Mouse (Mus musculus) forebrain, embryonic 13.5 days (tissue): ENCODE data around the gene Gm45261. TPM values are rescaled to one million over a fixed set of nuclear protein-coding genes. Genes with fewer than 3 reads are reported as not detected.

Source experiments
- ATAC-seq: fragments of 200-750 bp; cut with Nextera tagmentation; 2 replicates; pipeline ENCODE4 v1.8.0; 2017
- H3K27ac ChIP-seq: fragments of 300-500 bp; sonication (generic); 2 replicates; pipeline ENCODE4 v1.5.1; 2015; ENCODE audit warnings: inconsistent platforms, mild to moderate bottlenecking, moderate library complexity
- H3K27me3 ChIP-seq: fragments of 300-500 bp; sonication (generic); 2 replicates; pipeline ENCODE4 v1.6.1; 2015; ENCODE audit warnings: mild to moderate bottlenecking, inconsistent platforms
- H3K36me3 ChIP-seq: fragments of 300-500 bp; sonication (generic); 2 replicates; pipeline ENCODE4 v1.6.1; 2015; ENCODE audit warnings: mild to moderate bottlenecking, inconsistent platforms; ENCODE audit not compliant: poor library complexity, severe bottlenecking
- H3K4me1 ChIP-seq: fragments of 300-500 bp; sonication (generic); 2 replicates; pipeline ENCODE4 v1.6.1; 2015; ENCODE audit warnings: inconsistent platforms
- H3K4me2 ChIP-seq: fragments of 300-500 bp; sonication (generic); 2 replicates; pipeline ENCODE4 v1.6.1; 2015; ENCODE audit warnings: inconsistent platforms, mild to moderate bottlenecking, moderate library complexity
- H3K4me3 ChIP-seq: fragments of 300-500 bp; sonication (generic); 2 replicates; pipeline ENCODE4 v1.5.1; 2015; ENCODE audit warnings: mild to moderate bottlenecking, inconsistent platforms
- H3K9ac ChIP-seq: fragments of 300-500 bp; sonication (generic); 2 replicates; pipeline ENCODE4 v1.6.1; 2015; ENCODE audit warnings: mild to moderate bottlenecking, inconsistent platforms
- H3K9me3 ChIP-seq: fragments of 300-500 bp; sonication (generic); replicated peaks from 2 replicates; pipeline ENCODE4 v1.6.1; 2016; ENCODE audit warnings: inconsistent platforms
- WGBS: fragments of 180-500 bp; shearing (Covaris S2); methylation state at CpG from one replicate; pipeline ENCODE4 v1.1.7; 2015; 5-methylcytosine and 5-hydroxymethylcytosine counted together
- polyA plus RNA-seq: library from polyadenylated mRNA; unstranded; fragments of >200 nt; fragmentation: Nextera tagmentation; extraction: Ambion mirVana; gene quantifications from 2 replicates; pipeline ENCODE4 v1.2.1, GENCODE M21; 2015

The Gm45261 gene
- polyA plus RNA-seq, 1 experiment from 2014 or later: not detected

DNA sequence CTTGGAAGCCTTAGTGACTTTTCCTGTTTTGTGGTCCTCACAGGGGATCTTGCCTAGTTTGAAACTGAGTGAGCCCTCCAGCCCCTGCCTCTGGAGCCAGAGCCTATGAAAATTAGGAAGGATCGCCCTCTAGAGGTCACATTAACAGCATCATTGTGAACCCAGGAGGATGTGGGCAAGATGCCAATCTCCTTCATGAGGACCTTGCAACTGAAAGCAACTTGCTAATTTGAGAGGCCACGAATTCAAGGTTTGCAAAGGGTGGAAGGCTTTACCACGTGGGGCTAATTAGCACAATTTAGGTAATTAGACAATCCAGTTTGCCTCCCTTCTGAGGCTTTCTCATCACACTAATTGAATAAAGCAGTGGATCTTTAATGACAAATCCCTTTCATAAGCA, 52.7 kb downstream of the Gm45261 start:
- WGBS: under 1% methylated on average over 3 of the region's 3 CpGs
- H3K9ac ChIP-seq: no peak overlapping the region
- ATAC-seq: peak; percentile 95

GRCm38 (mm10) chr1:80404196-80404595, 57.1 kb downstream of the Gm45261 start:
- ATAC-seq: no peak
- Histone ChIP-seq H3K27ac (no peak overlapping the region), H3K4me1 (0 out of 2 replicates have a peak, but pooled peaks cover 4% of the 10 kb centered on the region), H3K4me3 (no peak overlapping the region), H3K27me3 (peaks cover 20% of the 10 kb centered on the region), H3K36me3 (no peaks in the 10 kb centered on the region), H3K9me3 (no peaks in the 10 kb centered on the region; the same call in 1 of the 2 replicates), H3K4me2 (no peak overlapping the region), H3K9ac (no peak overlapping the region)
- 82% methylated on average over 3 of the region's 3 CpGs for WGBS

More for the DNA sequence above, 52.7 kb downstream of the Gm45261 start:
- Histone ChIP-seq H3K27me3 (peaks cover 46% of the 10 kb centered on the region), H3K36me3 (no peaks in the 10 kb centered on the region), H3K4me3 (no peak overlapping the region), H3K9me3 (no peaks in the 10 kb centered on the region; the same call in 1 of the 2 replicates), H3K27ac (no peak overlapping the region), H3K4me1 (0 out of 2 replicates have a peak, but pooled peaks cover 4% of the 10 kb centered on the region), H3K4me2 (no peak overlapping the region)

DNA sequence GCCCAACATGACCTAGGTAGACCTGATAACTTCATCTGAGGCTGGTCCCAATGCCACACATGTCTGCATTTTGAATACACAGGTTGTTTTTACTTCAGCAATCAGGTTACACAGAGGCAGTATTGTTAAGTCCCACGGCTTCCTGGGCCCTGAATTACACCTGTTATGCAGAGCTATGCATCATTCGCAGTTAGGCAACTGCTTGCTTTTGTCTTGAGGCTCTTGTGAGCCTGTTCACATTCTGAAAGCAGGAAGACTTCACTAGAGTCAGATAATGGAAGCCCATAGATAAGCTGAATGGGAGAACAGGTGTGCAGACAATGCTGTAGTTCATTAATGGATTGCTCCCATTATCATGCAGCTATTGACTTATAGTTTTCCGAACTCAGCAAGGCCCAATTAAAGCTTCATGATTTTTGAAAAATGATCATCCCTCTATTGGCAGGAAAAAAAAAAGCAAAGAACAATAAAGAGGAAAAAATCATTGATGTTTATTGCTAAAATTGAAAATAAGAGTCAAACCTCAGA, 57.8 kb downstream of the Gm45261 start:
- H3K9me3 ChIP-seq: no peaks in the 10 kb centered on the region; the same call in 1 of the 2 replicates
- no peak overlapping the region for H3K4me2 ChIP-seq
- whole genome bisulfite sequencing: 43% methylated on average over 3 of the region's 3 CpGs
- no peaks in the 10 kb centered on the region for H3K4me1 ChIP-seq
- H3K9ac ChIP-seq: no peak overlapping the region
- no peak for ATAC-seq
- no peaks in the 10 kb centered on the region for H3K36me3 ChIP-seq
- no peak overlapping the region for H3K27ac ChIP-seq
- H3K27me3 ChIP-seq: peaks cover 20% of the 10 kb centered on the region
- H3K4me3 ChIP-seq: no peak overlapping the region

DNA sequence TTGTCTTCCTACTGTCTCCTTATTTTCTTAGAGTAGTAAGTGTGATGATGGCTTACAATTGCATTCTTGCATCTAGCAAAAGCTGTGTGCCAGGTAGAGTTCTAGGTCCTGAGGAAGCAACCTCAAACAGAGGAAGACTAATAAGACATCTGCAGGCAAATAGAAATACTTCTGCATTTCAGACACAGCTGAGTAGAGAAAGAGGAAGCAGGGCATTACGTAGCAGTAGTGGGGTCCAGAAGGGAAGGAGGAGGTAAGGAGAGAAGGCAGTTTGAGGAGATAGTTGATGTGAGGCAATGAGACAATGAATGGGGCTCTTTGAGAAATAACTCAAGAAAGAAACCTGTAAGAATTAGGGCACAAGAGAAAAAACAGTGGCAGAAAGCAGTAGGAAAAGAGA, 59.3 kb downstream of the Gm45261 start:
- no peak for ATAC-seq

More for the DNA sequence above, 59.3 kb downstream of the Gm45261 start:
- Histone ChIP-seq H3K27ac (no peak overlapping the region), H3K9me3 (no peaks in the 10 kb centered on the region; the same call in 1 of the 2 replicates), H3K4me2 (no peak overlapping the region), H3K4me1 (no peaks in the 10 kb centered on the region), H3K36me3 (no peaks in the 10 kb centered on the region), H3K9ac (no peak overlapping the region), H3K27me3 (peaks cover 14% of the 10 kb centered on the region), H3K4me3 (no peak overlapping the region)
- WGBS: 85% methylated on average over 1 of the region's 1 CpGs

Other genes starting within 250 kb of the Gm45261 start
- gene Fam124b, start 243.0 kb downstream of the Gm45261 start, polyA plus RNA-seq: 0.08 and 0.39 TPM in 2 replicates
- 35.1 and 39.6 TPM in 2 replicates for gene Cul3, start 121.0 kb downstream of the Gm45261 start, polyA plus RNA-seq